Mouse (Mus musculus): ENCODE results near the gene Abcc5.
"Not testable (repeated sequence)": the region's sequence is repeated elsewhere in the genome, so short reads cannot be mapped to it uniquely, and the experiment has no call there.

Abcc5 gene

GRCm38 (mm10) chr16:20425855-20426598 is at the start of gene Abcc5:
Gene Abcc5, minus strand, starts transcription at chr16:20426394.
- peak; percentile 83 to 90 for DNase-seq (ENCODE audit: low read depth in 2 of 2, low spot score in 2 of 2)

GRCm38 (mm10) chr16:20475335-20475734 is 49.1 kb upstream of the Abcc5 start:
- no peak for DNase-seq (ENCODE audit: low read depth in 2 of 2, low spot score in 2 of 2)

GRCm38 (mm10) chr16:20474786-20475185 is 48.6 kb upstream of the Abcc5 start:
- DNase-seq (ENCODE audit: low read depth in 2 of 2, low spot score in 2 of 2) = no peak

GRCm38 (mm10) chr16:20474211-20474610 is 48.0 kb upstream of the Abcc5 start:
- DNase-seq (ENCODE audit: low read depth in 2 of 2, low spot score in 2 of 2) = no peak

- DNase-seq (ENCODE audit: low read depth in 2 of 2, low spot score in 2 of 2) = no peak
Observed at GRCm38 (mm10) chr16:20473748-20474147, 47.6 kb upstream of the Abcc5 start.

- no peak for DNase-seq (ENCODE audit: low read depth in 2 of 2, low spot score in 2 of 2)
Observed at GRCm38 (mm10) chr16:20471686-20472085, 45.5 kb upstream of the Abcc5 start.

GRCm38 (mm10) chr16:20470981-20471380 is 44.8 kb upstream of the Abcc5 start:
- DNase-seq (ENCODE audit: low read depth in 2 of 2, low spot score in 2 of 2) = no peak

GRCm38 (mm10) chr16:20464725-20465124 is 38.5 kb upstream of the Abcc5 start:
- DNase-seq (ENCODE audit: low read depth in 2 of 2, low spot score in 2 of 2) = no peak

- not testable (repeated sequence) for DNase-seq (ENCODE audit: low read depth in 2 of 2, low spot score in 2 of 2)
Observed at GRCm38 (mm10) chr16:20458736-20459135, 32.5 kb upstream of the Abcc5 start.

GRCm38 (mm10) chr16:20456106-20456505 is 29.9 kb upstream of the Abcc5 start:
- no peak for DNase-seq (ENCODE audit: low read depth in 2 of 2, low spot score in 2 of 2)

GRCm38 (mm10) chr16:20454155-20454654 is 28.0 kb upstream of the Abcc5 start:
- no peak for DNase-seq (ENCODE audit: low read depth in 2 of 2, low spot score in 2 of 2)

GRCm38 (mm10) chr16:20451774-20452173 is 25.6 kb upstream of the Abcc5 start:
- no peak for DNase-seq (ENCODE audit: low read depth in 2 of 2, low spot score in 2 of 2)

GRCm38 (mm10) chr16:20445871-20446270 is 19.7 kb upstream of the Abcc5 start:
- no peak for DNase-seq (ENCODE audit: low read depth in 2 of 2, low spot score in 2 of 2)

GRCm38 (mm10) chr16:20444831-20445388 is 18.7 kb upstream of the Abcc5 start:
- DNase-seq (ENCODE audit: low read depth in 2 of 2, low spot score in 2 of 2) = no peak

- DNase-seq (ENCODE audit: low read depth in 2 of 2, low spot score in 2 of 2) = no peak
Observed at GRCm38 (mm10) chr16:20442871-20443270, 16.7 kb upstream of the Abcc5 start.

GRCm38 (mm10) chr16:20438673-20439415 is 12.7 kb upstream of the Abcc5 start:
- DNase-seq (ENCODE audit: low read depth in 2 of 2, low spot score in 2 of 2) = no peak

- not testable (repeated sequence) for DNase-seq (ENCODE audit: low read depth in 2 of 2, low spot score in 2 of 2)
Observed at GRCm38 (mm10) chr16:20438046-20438445, 11.9 kb upstream of the Abcc5 start.

GRCm38 (mm10) chr16:20436281-20436680 is 10.1 kb upstream of the Abcc5 start:
- no peak for DNase-seq (ENCODE audit: low read depth in 2 of 2, low spot score in 2 of 2)

GRCm38 (mm10) chr16:20429328-20429727 is 3.1 kb upstream of the Abcc5 start:
- no peak for DNase-seq (ENCODE audit: low read depth in 2 of 2, low spot score in 2 of 2)

GRCm38 (mm10) chr16:20427566-20427965 is 1.4 kb upstream of the Abcc5 start:
- DNase-seq (ENCODE audit: low read depth in 2 of 2, low spot score in 2 of 2) = no peak

- DNase-seq (ENCODE audit: low read depth in 2 of 2, low spot score in 2 of 2) = no peak
Observed at GRCm38 (mm10) chr16:20424719-20425650, 1.2 kb downstream of the Abcc5 start.

Measured in CD8-positive naive resting alpha-beta T cell, adult 2 months (primary cell).